Mouse (Mus musculus) small intestine, adult 2 months (tissue): Measurements from ENCODE around the gene Usp8.

Source experiments
- CTCF ChIP-seq: fragments of 200-500 bp; IDR thresholded peaks from 2 replicates; pipeline ENCODE4 v1.5.1; 2012; ENCODE audit warnings: low read depth, mild to moderate bottlenecking, control low read depth, inconsistent platforms, low read length, moderate library complexity, mixed read lengths; ENCODE audit not compliant: insufficient replicate concordance, insufficient read length; ENCODE audit errors: extremely low read depth
- POLR2A ChIP-seq: fragments of 200-500 bp; IDR thresholded peaks from 2 replicates; pipeline ENCODE4 v1.6.1; 2012; ENCODE audit warnings: low read depth, mild to moderate bottlenecking, control low read depth, inconsistent platforms, low read length, moderate library complexity

DNA sequence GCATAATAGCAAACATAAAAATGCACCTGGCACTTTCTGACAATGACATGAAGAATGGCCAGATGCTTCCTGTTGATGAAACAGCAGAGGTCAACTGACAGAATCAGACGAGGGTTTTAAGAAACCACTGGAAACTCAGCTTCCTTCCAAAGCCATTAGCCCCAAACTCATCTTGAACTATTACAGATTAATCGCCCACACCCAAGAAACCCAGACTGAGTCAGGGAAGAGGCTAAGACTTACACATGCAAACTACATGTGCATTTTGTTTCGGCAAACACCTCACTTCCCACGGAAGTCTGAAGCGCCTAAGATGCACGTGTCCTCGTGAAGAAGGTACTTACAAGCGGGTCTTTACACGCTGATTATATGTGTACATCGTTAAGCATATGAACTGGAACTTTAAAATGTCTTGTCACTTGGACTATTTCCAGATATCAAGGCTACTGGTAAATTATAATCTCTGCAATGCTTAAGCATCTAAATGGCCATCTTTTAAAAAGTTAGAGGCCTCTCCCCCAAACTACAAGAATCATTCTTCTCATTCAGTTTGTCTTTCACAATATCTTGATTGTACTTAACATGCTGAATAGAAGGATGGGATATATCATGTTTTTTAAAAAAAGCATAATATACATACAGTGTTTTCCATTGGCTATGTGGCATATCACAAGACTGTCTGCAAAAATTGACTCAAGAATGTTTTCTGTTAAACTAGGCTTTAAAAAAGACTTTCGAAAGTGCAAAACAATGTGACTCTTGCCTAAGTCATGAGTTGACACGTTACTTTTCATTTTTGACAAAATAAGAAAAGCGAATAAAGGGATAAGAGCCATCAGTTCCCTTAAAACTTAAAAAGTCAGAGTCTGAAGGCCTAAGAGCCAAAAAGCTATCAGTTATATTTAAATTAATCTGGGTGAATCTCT lies 33.5 kb upstream of the Usp8 start:
- no peak for TF ChIP-seq CTCF
- TF ChIP-seq POLR2A, result no peak
